Mouse (Mus musculus) MEL (cell line): ENCODE measurements at regions not wholly inside any gene's neighbourhood (a gene's known extent, or its start where the extent isn't known, plus 50 kb on each side); places are given as distances from the start of the nearest gene placed in this dataset.

Source experiments
- CTCF ChIP-seq, 3 experiments: IDR thresholded peaks in 2 of 3; conservative IDR thresholded peaks in 1 of 3; 2 replicates each; pipeline ENCODE4 v1.5.1; 2011 to 2012; ENCODE audit warnings: low read length in 3 of 3, low read depth in 2 of 3, mild to moderate bottlenecking in 2 of 3, improper control_type of control experiment in 1 of 3, inconsistent platforms in 1 of 3, mixed read lengths in 1 of 3, moderate library complexity in 1 of 3; ENCODE audit not compliant: control insufficient read depth in 1 of 3, insufficient read depth in 1 of 3, poor library complexity in 1 of 3, severe bottlenecking in 1 of 3
- ELF1 ChIP-seq: IDR thresholded peaks from 2 replicates; pipeline ENCODE4 v1.6.1; 2014; ENCODE audit warnings: low read depth, mild to moderate bottlenecking, inconsistent platforms, low read length, improper control_type of control experiment, moderate library complexity
- EP300 ChIP-seq, 2 experiments: IDR thresholded peaks; 2 replicates each; pipeline ENCODE4 v1.6.1; 2011; ENCODE audit warnings: improper control_type of control experiment in 2 of 2, low read length in 2 of 2, low read depth in 1 of 2, mild to moderate bottlenecking in 1 of 2
- GATA1 ChIP-seq: IDR thresholded peaks from 2 replicates; pipeline ENCODE4 v1.6.1; 2011; ENCODE audit warnings: low read depth, low read length, improper control_type of control experiment
- MAFK ChIP-seq: IDR thresholded peaks from 2 replicates; pipeline ENCODE4 v1.6.1; 2011; ENCODE audit warnings: low read depth, mild to moderate bottlenecking, low read length, improper control_type of control experiment, borderline replicate concordance
- MAX ChIP-seq: IDR thresholded peaks from 2 replicates; pipeline ENCODE4 v1.6.1; 2011; ENCODE audit warnings: low read length, improper control_type of control experiment
- POLR2A ChIP-seq, 2 experiments: IDR thresholded peaks; 2 replicates each; pipeline ENCODE4 v1.6.1; 2011 to 2012; ENCODE audit warnings: low read length in 2 of 2, mild to moderate bottlenecking in 2 of 2, control low read depth in 1 of 2, improper control_type of control experiment in 1 of 2, low read depth in 1 of 2, moderate library complexity in 1 of 2; ENCODE audit not compliant: control insufficient read depth in 1 of 2, insufficient read depth in 1 of 2, poor library complexity in 1 of 2
- POLR2AphosphoS5 ChIP-seq: IDR thresholded peaks from 2 replicates; pipeline ENCODE4 v1.6.1; 2012; ENCODE audit warnings: low read depth, borderline replicate concordance, mild to moderate bottlenecking, inconsistent platforms, low read length, moderate library complexity, mixed read lengths
- RAD21 ChIP-seq: IDR thresholded peaks from 2 replicates; pipeline ENCODE4 v1.6.1; 2011; ENCODE audit warnings: mild to moderate bottlenecking, low read depth, low read length, improper control_type of control experiment
- USF1 ChIP-seq: IDR thresholded peaks from 2 replicates; pipeline ENCODE4 v1.6.1; 2014; ENCODE audit warnings: low read depth, mild to moderate bottlenecking, inconsistent platforms, low read length, improper control_type of control experiment, moderate library complexity

DNA sequence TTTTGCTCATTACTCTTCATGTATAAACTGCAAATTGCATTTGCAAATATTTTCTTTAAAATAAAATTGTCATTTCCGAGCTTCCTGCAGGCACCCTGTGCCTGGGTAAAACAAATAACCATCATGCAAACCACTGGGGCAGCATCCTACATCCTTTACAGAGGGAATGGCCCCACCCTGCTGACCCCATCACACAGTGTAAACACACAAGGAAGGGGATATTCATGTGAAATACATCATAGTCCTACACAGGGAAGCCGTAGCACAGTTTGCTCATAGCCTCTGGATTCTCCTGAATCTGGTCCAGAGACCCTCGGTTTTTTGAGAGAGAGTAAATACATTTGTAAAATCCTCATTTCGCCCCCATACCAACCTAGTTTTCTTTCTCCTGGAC, 138.2 kb downstream of the Dhx15 start:
- TF ChIP-seq RAD21 (no peak), GATA1 (no peak), USF1 (no peak), MAFK (no peak), MAX (no peak), POLR2A (IDR thresholded peaks at IDR 0.05; ENCODE audit: control insufficient read depth in 1 of 2, insufficient read depth in 1 of 2, low read depth in 1 of 2, low read length in 2 of 2, poor library complexity in 1 of 2) (no peak), CTCF (IDR thresholded peaks at IDR 0.05 in 2 of 3, conservative IDR thresholded peaks at IDR 0.05 in 1 of 3; ENCODE audit: control insufficient read depth in 1 of 3, insufficient read depth in 1 of 3, low read depth in 2 of 3, low read length in 3 of 3, poor library complexity in 1 of 3, severe bottlenecking in 1 of 3) (no peak), POLR2AphosphoS5 (no peak), EP300 (IDR thresholded peaks at IDR 0.05; ENCODE audit: low read depth in 1 of 2, low read length in 2 of 2) (no peak), ELF1 (no peak)
